Mouse (Mus musculus): ENCODE measurements around the gene Fndc8.

GRCm38 (mm10) chr11:82863059-82863458 is 28.9 kb upstream of the Fndc8 start:
- TF ChIP-seq EP300 (IDR thresholded peaks at IDR 0.05; ENCODE audit: low read depth): no peak
- TF ChIP-seq CTCF (IDR thresholded peaks at IDR 0.05; ENCODE audit: low read depth): no peak
